Mouse (Mus musculus) testis, postnatal 10 days (tissue): ENCODE measurements around the gene Lancl3.
"Not testable (repeated sequence)": the region's sequence is repeated elsewhere in the genome, so short reads cannot be mapped to it uniquely, and the experiment has no call there.

Experiments used
- DNase-seq: peaks from one replicate; pipeline ENCODE4 v3.0.0; 2021; ENCODE audit warnings: low spot score

Gene Lancl3

DNA sequence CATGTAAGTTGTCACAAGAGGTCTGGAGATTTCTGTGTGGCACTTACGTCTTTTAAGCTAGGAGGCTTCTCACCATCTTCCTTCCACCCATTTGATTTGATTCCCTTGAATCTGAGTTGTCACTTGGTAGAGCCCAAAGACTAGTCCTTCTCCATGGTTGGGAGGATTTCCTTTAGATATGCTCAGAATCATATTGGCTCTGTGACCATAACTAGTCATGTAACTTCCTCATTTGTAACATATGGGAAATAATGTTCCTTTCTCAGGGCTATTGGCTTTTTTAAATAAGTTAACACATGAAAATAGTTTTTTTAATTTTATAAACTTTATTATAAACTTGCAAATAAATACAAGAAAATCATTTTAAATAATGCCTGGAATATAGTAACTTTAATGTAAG is 59.6 kb downstream of the Lancl3 start:
- DNase-seq: no peak

DNA sequence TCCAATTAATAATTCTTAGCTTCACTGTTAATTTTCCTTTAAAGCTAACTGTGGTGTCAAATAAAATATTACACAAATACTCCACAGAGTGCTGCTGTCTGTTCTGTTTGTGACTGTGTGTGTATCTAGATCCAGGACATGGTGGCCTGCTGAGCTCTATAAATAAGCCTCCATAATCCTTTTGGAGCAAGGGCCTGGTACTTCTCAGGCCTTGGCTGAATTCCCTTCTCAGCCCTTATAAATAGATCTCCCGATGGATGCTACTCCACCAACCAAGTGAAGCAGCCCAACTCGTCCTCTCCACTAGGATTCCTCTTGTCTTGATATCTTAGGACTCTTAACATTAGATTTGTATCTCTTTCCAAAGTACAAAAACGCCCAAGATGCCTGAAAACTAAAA is 71.4 kb downstream of the Lancl3 start:
- DNase-seq: no peak

DNA sequence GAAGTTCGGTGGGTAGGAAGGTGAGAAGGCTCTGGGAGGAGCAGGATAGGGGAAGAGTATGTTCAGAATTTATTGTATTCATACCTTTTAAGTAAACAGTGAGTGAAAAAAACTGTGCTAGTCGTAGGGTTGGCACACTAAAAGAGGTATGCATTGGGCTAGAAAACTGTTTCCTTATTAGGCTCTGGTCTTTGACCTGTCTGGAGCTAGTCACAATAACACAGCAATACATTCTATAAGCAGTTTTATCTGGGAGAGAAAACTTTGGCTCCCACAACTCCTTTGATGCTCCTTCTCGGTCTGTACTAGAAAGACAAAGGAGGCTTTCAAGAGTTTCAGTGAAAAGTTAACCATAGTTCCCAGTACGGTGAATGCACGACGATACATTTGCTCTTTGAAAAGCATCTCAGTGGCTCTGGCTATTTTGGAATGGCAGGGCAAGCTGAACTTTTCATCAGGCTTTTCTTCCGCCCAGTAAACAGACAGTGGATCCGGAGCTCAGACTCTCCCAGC is 72.3 kb downstream of the Lancl3 start:
- DNase-seq: no peak

DNA sequence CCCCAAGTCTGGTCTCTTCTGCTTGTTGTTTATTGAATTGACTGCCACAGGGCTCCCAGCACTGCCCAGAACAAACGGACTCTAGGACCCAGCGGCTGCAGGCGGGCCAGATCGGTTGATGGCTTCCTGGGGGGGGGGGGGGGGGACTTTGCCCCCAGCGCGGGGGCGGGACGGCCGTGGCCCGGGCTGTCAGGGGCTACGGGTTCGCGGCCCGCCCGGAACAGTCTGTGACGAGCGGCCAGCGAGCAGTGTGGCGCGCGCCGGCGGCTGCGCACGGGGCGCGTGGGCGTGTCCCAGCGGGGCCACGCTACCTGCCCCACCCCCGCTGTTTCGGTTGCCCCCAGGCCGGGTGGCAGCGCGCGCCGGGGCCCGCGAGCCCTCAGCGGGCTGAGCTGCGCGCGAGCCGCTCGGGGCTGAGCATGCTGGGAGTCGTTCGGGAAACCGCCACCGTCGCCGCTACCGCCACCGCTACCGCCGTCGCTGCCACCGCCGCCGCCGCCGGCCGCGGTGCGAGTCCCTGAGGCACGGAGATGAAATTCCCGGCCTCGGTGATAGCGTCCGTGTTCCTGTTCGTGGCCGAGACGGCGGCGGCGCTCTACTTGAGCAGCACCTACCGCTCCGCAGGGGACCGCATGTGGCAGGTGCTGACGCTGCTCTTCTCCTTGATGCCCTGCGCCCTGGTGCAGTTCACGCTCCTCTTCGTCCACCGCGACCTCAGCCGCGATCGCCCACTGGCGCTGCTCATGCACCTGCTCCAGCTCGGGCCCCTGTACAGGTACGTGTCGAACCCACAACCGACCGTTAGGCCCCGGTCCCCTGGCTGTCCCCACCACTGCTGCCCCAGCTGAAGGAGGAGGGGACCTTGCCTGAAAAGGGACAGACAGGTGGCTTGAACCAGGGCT is 73.0 kb downstream of the Lancl3 start, which contains the start of gene Xk:
Xk (plus strand) TSS at position 297 of the 902 bp plus-strand sequence.
- DNase-seq: peak; percentile 70

DNA sequence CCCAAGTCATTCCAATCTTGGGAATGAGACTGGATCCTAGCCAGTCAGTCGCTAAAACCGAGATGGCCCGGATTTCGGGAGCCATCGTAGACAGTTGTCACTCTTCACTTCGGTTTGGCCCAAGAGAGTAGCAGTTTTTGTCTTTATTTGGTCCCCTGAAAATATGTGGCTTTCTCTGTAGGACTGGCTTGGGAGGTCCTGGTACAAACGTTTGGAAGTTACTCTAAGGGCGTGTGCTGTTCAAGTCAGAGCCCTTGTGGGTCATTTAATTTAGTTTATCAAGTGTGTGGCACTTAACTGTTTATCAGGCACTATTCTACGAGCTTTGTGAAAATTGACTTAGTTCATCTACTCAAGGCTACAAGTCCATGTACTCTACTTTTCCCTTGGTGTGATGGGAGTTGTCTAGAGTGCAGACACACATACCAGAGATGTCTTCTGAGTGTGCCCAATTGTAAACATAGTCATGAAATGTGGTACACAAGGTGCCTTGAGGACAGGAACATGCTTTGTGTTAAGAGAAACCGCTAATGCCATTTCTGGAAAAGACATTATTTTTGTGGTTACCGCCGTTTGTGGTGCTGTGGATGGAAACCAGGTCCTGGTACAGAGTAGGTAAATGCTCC is 73.8 kb downstream of the Lancl3 start:
- no peak for DNase-seq

DNA sequence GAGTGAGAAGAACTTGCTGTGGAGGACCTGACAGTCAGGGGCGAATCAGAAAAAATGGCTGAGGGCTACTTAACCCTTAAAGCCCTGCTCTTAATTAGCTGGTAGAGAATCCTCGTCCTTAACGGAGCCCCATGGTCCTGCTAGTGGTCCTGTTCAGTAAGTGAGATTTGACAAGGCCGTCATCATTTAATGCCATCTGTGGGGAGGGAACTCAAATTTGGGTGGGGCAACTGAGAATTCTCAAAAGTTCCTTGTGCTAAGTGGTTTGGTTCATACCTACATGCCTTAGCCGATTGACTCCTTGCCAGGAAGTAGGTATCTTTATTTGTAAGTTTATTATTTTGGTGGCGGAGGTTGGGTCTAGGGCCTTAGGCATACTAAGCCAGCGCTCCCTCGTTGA is 74.6 kb downstream of the Lancl3 start:
- no peak for DNase-seq

DNA sequence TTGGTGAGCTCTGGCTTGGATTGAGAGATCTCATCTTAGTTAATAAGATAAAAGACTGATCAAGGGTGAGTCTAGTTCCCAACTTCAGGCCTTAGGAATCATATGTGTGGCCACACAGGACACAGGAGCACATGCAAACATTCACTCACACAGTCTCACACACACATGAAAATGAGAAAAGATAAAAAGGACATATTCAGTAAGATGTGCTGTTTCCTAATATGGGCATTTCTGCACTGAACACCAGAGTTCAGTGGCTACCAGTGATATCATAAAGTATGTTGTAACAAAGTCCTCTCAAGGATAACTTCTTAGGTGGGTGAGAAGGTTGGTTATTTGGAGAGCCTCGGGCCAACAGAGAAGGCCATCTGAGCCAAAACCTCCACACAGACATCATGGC is 83.8 kb downstream of the Lancl3 start, which contains the start of gene H2al1m:
H2al1m (plus strand) TSS at position 301 of the 400 bp plus-strand sequence.
- not testable (repeated sequence) for DNase-seq

DNA sequence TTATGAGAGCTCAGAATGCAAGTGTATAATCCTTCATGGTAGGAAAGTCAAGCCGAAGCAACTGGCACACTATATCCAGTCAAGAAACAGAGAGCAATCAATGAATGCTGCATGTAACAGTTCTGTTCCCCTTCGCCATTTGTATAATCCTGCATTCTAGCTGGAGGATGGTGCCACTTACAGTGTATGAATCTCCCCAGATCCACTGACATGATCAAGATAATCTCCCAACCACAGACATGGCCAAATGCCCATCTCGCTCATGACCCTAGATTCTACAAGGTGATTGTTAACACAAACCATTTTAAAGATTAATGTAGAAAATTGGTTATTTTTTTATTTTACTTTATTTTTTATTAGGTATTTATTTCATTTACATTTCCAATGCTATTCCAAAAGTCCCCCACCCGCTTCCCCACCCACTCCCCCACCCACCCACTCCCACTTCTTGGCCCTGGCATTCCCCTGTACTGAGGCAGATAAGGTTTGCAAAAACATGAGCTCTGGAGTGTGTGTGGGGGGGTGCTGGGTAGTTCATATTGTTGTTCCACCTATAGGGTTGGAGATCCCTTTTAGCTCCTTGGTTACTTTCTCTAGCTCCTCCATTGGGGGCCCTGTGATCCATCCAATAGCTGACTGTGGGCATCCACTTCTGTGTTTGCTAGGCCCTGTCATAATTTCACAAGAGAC is 93.6 kb downstream of the Lancl3 start:
- not testable (repeated sequence) for DNase-seq

DNA sequence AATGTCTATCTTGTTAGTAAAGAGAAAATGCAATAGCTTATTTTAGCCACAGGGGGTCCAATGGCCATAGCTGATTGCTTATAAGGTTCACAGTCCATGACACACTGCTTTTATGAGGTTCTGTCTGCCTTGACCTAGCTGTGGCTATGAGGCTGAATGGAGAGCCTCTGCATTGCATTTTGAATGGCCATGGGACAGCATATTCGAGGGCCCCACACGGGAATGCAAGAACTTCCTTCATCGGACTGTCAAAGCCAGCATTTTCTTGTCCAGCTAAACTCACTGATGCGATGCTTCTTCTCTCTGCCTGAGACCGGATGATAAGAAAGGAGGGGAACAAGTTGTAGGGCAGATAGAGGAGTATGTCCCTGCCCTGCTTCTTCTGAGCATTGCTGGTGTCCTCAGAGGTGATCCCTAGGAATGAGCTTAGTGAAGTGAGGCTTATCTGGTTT is 98.7 kb downstream of the Lancl3 start:
- DNase-seq: no peak

DNA sequence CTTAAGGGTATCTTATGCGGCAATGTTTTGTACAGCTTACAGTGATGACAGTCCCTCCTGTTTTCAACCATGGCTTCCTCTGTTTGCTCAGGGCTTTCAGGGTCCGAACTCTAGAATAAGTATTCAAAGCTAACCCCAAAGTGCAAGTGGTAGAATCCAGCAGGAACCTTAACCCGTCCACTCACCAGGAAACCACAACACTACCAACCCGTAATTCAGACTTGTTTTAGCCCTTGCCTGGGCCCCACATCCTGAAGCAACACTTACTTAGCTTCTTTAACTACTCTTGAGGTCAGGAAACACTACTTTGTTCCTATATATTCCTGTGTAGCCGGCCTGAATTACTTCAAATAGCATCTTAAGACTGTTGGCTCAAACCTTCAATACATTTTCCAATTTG is 103.1 kb downstream of the Lancl3 start:
- DNase-seq: no peak

DNA sequence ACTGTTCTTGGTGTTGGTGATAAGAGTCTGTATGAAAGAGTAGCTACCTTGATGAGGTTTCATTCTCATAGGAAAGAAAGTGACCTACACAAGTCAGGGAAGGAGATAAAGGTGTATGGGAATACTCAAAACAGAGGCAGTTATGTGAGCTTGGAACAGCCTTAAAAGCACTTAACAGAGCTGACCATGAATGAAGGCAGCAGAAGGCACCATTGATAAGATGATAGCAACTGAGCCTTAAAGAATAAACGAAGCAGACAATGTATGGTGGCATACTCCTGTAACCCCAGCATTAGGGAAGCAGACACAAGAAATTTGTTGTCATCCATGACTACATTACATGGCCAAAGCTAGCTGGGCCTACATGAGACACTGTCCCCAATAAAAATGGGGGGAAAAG is 103.8 kb downstream of the Lancl3 start:
- no peak for DNase-seq

DNA sequence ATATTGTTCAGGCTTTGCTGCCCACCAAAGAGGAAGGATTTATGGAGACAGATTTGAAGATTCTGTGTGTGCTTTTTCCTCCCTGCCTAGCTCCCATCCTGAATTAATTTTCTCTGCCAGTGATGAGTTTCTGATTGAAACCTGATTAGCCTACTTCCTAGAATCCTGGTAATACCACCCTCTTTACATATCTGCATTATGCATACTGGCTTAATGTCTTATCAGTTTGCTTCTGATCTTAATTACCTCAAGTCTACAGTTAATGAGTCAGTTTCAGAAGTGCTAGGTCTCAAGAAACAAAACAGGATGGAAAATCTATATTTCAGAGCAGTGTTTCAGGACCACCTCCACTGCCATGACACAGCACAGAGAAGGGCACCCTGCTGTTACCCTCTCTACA is 116.8 kb downstream of the Lancl3 start:
- not testable (repeated sequence) for DNase-seq
